Mouse (Mus musculus) ES-Bruce4 (cell line): ENCODE data around the gene D17Wsu92e.

Experiments used
- CTCF ChIP-seq: IDR thresholded peaks from one replicate; pipeline ENCODE4 v1.8.1; 2011; ENCODE audit warnings: low read depth, low read length
- POLR2A ChIP-seq: IDR thresholded peaks from one replicate; pipeline ENCODE4 v1.8.1; 2011; ENCODE audit warnings: low read length; ENCODE audit not compliant: insufficient read depth

DNA sequence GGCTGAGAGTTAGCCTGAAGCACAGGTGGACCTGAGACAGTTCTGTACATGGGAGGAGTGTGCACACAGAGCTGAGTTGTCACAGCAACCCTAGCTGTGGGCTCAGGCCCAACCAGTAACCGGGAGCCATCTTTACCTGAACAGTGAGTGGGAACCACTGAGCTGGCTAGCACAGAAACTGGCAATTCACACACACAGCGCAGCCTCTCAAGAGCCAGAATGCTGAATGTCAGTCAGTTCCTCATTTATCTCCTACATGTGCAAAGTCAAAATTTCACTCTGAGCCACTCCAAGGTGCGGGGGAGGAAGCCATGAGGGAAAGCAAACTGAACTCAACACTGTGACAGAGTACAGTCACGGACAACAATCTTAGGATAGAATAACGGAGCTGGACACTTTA is 53.3 kb downstream of the D17Wsu92e start:
- TF ChIP-seq CTCF (no peak), POLR2A (no peak)
